Mouse (Mus musculus): Measurements from ENCODE around the gene Nrip1.

Gene Nrip1

DNA sequence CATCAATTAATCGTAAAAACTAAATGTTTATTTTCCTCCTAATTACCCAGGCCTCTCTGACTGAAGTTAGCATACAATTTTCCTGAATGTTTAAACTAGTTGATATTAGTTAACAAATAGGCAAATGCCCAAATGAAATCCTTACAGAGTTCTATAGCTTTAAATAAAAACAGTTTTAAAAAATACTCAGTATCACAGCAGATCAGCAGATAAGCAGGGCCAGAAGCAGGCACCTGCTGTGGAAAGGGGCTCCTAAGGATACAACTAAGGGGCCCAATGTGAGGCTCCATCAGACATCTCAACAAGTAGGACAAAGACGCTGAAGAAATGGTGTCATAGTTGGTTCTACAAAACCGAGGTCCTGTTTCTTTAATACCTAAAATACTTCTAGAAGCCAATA, 58.0 kb downstream of the Nrip1 start:
- no peak for DNase-seq (ENCODE audit: low spot score in 2 of 2)

DNA sequence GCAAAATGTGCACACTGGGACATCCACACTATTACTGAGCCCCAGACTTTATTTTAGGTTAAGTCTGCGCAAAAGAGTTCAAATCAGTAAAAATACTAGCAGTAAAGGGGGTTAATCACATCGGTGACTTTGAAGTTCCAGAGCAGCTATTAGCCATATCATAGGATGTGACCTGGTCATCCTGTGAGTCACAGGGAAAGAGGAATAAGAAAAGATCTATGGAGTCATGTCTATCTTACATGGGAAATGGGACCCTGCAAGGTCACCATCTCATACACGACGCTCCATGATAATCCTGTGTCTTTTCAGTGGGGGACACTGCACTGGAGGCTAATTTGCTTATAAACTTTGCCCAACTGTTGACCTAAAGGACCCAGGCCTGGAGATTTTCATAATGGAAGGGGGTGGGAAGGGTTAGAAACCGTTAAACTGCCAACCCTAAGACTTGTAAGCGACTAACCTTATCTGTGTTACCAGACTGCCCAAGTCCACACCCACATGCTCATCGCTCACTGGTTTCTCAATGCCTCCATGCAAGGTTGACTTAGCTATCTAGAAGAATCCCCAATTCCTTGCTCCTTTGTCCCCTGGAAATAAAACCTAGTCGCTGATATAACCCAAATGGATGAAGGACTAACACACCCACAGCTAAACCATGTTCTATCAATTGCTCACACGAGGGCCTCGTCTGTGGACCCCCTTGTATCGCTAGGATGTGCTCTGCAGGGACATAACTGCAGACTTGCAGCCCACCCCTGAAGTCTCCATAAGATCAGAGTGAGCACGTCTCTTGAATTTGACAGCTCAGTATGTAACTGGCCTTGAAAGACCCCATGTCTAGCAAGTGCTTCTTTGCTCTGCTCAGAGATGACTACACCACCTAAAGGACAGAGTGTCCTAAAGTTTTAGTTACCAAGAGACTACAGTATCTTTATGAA, 59.3 kb downstream of the Nrip1 start:
- no peak for DNase-seq (ENCODE audit: low spot score in 2 of 2)

DNA sequence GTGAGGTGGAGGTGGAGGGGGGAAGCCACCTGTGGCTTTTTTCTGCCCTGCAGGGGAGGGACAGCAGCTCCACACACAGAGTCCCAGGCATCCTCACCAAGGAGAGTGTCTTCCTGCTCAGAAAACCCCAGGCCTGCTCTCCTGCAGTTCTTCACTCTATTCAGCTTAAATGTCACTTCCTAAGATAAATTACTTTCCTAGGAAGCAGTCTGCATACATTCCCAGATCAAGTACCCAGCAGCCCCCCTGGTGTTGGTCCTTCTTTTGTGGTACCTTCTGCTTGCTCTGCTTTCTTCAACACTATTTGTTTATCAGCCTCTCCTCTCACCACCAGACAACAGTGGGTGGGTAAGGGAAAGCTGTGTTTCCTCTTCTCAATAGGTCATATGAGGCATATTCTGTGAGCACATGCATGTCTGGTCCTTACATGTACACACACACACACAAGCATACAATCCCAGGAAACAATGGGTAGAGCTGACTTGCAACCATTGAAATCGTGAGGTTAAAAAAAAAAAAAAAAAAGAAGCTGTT, 60.7 kb downstream of the Nrip1 start:
- DNase-seq (ENCODE audit: low spot score in 2 of 2): no peak

DNA sequence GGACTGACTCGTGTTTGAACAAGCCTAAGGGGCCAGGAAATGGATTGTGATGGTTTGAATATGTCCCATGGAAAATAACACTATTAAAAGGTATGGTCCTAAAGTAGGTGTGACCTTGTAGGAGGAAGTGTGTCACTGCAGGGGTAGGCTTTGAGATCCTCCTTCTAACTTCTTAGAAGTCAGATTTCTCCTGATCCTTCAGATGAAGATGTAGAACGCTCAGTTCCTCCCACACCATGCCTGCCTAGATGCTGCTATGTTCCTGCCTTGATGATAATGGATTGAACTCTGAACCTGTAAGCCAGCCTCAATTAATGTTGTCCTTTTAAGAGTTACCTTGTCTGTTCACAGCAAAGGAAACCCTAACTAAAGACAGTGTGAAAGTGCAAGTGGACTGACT, 62.8 kb downstream of the Nrip1 start:
- DNase-seq (ENCODE audit: low spot score in 2 of 2): no peak

DNA sequence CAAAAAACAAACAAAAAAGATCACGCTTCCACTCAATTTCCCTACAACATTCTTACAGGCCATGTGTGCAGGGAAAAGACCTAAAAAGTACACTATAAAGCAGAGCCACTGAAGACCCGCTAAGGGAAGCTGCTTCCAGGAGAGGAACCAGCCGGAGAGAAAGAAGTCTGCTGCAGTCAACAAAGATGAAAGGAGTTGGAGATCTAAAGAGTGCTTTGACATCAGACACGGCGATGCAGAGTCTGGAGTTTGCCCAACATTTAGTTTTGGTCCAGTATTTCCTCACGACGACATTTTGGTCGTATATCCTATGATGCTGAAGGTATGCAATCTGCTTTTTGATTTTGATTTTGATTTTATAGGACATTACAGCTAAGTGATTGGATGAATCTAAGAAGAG, 63.3 kb downstream of the Nrip1 start:
- DNase-seq (ENCODE audit: low spot score in 2 of 2): no peak

DNA sequence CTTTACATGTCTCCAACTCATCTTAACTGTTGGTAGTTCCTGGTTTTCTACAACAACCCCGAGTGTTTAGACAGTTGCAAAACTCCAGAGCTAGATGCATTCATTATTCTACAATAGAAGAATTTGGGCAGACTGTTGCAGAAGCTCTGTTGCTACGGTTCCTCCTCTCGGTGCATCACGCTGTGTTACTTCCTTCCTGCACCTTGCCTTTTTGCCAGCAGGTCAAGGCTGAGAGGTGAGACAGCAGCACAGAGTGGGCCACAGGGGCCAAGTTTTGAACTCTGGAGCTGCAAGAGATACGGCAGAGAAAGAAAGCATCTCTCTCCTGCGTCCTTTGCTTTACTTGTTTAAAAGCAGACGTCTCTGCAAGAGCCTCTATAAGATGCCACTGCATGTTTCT, 64.3 kb downstream of the Nrip1 start:
- no peak for DNase-seq (ENCODE audit: low spot score in 2 of 2)

DNA sequence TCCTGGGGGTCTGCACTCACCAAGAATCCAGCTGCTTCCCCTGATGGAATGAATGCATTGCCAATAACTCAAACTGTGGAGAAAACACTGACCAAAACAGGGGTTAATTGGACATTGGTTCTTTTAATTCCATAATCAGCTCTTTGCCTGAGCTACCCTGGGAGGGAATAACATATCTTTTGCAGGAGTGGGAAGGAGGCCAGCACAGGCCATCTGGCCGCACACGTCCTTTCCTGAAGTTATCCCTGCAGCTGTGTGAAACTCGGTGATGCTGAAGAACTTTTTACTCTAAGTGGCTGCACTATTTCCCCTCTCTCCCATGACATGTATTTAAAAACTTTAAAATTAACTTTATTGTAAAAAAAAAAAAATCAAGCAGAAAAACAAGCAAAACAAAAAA, 66.6 kb downstream of the Nrip1 start:
- no peak for DNase-seq (ENCODE audit: low spot score in 2 of 2)

DNA sequence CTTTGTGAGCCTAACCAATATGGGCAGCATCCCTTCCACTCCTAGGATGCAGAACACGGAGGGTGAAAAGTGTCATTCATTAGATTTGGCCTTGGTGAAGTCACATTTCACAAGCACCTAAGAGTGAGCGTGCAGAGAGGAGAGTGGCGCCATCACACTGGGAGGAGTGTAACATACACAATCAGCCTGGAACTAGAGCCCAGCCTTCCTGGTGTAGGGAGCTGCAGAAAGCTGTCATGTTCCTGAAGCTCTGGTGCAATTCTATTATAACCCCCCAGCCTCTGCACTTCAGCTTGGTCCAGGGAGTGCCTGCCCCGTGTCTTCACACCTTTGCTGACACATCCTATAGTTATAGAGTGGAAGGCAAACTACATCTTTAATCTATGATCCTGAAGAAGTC, 67.2 kb downstream of the Nrip1 start:
- no peak for DNase-seq (ENCODE audit: low spot score in 2 of 2)

DNA sequence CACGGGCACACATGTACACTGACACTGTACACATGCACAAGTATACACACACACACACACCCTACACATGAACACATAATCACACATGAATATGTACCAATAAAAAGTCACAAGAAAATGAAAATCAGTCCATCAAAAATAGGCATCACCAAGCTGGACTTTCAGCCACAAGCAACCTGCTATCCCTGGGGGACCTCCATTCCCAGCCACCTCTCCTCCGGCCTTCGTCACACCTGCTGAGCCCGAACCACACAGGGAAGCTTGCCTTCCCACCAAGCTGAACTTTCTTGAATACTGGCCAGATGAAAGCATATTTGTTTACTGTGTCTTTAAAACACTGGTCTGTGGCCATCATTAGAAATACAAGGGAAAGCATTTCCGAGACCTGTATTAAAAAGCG, 70.2 kb downstream of the Nrip1 start:
- DNase-seq (ENCODE audit: low spot score in 2 of 2): no peak

DNA sequence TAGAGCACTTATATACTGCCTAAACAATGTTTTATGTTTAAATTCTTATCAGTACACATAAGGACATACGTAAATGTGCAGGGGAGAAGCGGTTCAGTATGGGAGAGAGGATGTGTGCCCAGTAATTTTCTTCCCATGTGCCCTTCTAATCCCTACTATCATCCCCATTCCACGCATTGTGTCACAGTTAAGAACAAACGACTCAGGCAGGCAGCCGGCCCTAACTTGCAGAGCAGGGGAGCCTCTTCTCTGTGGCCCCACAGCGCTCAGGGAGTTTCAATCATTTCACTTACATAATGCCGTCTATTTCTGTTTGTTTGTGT, 71.9 kb downstream of the Nrip1 start:
- DNase-seq (ENCODE audit: low spot score in 2 of 2): no peak

DNA sequence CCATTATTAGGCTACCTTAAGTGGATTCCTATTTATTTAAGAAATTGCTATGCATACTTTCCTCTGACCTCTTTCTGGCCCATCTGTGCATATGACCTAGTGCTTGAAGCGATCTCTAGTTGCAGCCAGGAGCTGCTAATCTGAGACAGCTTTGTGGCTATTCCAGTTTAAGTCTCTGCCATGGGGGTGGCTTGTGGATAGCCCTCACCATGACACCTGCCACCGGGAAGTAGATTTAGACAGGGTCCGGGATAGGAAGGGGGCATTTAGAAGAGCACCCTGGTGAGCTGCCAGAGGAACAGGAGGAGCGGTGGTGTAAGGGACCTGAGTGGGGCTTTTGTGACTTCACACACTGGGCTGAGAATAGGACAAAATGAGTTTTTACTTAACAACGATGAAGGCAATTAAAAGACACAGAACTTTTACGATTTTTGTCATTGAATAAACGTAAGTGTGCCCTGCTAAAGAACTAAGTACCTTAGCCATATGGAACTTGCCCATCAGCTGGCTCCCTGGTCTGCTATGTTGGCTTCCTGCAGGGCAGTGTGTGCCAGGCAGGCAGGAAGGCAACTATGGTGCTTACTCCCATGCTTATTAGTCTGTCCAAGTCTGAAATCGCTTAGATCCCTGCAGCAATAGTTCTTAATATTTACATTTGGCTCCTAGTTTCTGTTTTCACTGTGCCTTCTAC, 72.4 kb downstream of the Nrip1 start:
- no peak for DNase-seq (ENCODE audit: low spot score in 2 of 2)

DNA sequence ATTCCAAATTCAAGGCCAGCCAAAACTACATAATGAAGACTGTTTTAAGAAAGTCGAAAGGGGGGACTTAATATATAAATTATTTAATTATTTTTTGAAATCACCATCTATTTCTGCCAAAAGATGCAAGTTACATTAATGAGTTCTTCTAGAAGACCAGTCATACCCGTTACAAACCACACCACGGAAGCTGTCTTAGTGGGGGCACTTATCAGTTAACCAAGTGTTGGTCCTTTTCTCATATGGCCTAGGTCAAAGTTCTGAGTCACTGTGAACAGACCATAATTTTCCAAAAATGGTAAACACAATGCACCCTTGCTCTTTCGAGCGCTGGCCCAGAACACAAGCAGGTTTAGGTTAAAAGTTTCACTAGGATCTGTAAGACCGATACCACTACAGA, 73.2 kb downstream of the Nrip1 start:
- no peak for DNase-seq (ENCODE audit: low spot score in 2 of 2)

DNA sequence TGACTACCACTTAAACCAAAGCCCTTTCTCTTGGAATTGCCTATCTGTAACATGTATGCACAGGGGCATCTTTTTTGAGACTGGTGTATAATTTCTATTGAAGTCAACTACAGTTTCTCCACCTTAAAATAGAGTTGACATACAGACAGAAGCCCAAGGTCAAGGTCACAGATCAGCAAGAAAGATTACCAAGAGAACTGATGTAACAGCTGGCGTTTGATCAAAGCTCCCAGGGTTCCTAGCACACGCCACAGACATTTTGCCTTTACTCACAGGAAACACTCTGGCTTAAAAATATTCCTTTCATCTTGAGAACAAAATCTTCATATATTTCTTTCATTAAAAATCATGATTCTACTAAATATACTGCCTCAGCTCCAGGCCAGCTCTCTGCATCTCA, 74.1 kb downstream of the Nrip1 start:
- DNase-seq (ENCODE audit: low spot score in 2 of 2): no peak

DNA sequence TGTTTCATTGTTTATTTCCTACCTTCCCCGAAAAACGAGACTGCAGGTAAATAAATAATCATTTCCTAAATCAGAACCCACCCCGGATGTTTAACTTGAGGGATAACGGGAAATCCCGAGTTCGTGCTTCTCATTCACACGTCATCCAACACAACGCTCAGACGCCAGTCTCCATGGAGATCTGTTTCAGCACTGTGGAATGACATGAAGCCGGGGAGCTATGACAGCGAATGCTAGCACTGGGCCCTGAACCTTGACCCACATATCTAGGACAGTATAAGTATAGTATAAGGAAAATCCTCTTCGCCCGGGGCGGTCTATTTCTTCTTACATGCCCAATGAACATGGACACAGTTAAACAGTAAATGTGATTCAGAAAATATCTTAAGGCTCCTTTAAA, 78.3 kb downstream of the Nrip1 start:
- DNase-seq (ENCODE audit: low spot score in 2 of 2): no peak

DNA sequence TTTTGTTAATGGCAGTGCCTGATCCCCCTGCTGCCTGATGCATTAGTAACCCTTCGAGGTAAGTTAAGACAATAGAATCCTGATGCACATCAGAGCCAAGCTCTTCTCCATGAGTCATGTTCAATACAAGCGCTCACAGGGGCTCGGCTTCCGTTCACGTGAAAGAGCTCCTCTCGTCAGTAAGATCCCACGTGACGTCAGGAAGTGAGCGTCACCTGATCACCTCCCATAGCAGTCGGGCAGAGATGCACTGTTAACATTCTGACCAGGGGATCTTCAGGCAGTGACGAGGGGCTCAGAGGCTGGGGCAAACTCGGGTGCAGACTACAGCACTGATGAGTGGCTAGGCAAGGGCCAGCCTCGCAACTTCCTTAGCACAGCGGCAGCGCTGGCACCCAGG, 79.1 kb downstream of the Nrip1 start:
- DNase-seq (ENCODE audit: low spot score in 2 of 2): no peak

DNA sequence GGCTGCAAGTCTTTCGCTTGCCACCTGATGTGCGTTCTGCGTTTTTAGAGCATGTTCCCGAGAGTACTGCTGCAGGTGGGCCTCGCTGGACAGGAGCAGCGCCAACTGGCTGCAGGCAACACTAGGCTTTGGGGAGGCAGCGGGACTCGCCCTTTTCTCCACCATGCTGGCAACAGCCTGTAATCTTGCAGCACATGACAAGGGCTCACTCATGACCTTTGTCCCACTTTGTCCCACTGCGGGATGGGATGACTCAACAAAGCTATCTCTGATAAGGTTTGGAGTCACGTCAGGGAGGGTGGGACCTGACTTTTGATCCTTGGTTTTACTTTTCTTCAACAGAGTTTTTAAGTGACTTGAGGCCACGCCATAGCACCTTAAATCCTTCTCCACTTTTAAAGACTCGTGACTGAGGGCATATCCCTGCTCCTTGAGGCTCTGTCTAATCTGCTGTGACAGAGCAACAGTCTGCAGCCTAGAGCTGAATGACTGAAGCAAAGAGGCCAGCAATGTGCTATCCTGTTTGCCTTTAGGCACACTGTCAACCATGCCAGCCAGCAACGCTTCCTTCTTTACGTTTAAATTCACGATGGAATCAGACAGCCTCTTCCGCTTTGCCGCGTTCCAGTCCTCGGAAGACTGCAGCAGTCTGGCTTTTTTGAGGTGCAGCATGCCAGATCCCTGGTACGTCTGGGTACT, 79.7 kb downstream of the Nrip1 start:
- no peak for DNase-seq (ENCODE audit: low spot score in 2 of 2)

DNA sequence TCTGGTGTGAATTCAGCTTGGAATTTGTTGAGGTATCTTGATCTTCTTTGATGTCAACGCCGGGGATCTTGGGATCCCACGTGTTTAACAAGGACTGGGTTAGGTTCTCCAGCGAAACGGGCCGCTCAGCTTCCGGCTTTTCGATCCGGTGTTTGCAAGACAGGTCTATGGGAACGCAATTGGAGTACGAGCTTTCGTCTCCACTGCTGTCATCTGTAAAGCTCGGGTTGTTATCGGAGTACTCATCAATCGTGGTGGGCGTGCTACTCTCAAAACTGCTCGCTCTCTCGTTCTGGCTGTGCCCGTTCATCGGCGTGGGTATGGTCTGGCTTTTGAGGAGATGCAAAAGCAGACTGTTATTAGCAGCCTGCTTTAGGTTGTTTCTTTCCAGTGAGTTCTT, 80.5 kb downstream of the Nrip1 start:
- DNase-seq (ENCODE audit: low spot score in 2 of 2): no peak

DNA sequence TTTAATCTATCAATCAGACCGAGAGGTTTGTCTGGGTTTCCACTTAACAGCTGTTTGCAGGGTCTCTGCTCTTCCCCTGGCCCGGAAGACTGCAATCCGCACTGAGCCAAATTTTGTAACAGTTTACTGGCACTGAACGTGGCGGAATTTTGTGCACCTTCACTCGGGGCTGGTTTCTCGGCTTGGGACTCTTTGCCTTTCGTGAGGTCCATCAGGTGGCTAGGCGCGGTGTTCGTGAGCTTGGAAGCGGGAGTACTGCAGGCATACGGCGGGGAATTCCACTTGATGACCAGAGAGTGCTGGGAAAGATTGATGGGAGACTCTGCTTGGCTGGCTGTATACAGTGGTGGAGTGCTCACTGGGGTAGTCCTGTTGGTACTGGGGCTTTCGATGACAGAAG, 81.0 kb downstream of the Nrip1 start:
- DNase-seq (ENCODE audit: low spot score in 2 of 2): no peak

DNA sequence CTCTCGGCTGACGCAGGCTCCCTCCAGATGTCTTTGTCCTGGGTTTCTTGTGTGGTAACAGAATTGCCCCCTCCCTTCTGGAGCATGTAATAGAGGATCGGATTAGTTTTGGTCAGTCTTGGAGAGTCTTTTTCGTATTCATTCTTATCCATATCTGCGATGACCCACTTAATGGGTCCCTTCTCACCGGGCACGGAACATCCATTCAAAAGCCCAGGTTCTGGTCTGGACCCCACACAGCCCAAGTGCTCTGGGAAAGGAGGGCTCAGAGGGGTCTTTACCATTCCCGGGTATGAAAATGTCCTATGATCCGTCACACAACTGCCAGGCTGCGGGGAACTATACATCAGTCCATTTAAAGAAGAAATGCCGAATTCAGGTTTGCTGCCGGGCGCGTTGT, 82.3 kb downstream of the Nrip1 start:
- no peak for DNase-seq (ENCODE audit: low spot score in 2 of 2)

DNA sequence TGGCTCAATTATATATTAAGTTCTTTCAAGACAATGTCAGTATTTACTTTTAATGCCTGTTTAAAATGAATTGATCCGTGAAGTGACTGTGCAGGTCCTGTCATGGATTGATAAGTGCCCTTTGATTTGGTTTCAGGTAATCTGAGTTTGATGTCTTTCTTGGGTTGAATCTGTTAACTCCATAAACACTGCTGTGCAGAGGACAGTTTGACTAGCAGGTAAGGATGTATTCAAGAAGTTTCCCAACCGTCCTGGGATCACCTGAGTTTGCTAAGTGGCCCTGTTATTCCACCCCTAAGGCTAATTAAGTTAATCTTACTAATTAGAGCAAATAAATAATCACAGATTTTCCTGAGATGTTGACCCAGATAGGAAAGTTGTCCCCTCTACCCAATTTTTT, 84.1 kb downstream of the Nrip1 start:
- DNase-seq (ENCODE audit: low spot score in 2 of 2): no peak

DNA sequence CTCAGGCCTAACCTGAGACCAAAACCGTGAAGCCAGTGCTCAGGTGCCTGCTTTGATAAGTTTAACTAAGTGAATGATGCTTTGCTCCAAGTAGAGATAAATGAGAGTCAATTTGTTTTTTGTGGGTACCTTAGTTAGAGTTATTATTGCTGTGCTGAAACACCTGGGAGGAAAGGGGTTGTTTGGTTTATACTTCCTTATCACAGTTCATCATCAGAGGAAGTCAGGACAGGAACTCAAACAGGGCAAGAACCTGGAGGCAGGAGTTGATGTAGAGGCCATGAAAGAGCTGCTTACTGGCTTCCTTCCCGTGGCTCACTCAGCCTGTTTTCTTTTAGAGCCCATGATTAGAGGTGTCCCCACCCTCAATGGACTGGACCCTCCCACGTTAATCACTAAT, 89.8 kb downstream of the Nrip1 start:
- DNase-seq (ENCODE audit: low spot score in 2 of 2): no peak

DNA sequence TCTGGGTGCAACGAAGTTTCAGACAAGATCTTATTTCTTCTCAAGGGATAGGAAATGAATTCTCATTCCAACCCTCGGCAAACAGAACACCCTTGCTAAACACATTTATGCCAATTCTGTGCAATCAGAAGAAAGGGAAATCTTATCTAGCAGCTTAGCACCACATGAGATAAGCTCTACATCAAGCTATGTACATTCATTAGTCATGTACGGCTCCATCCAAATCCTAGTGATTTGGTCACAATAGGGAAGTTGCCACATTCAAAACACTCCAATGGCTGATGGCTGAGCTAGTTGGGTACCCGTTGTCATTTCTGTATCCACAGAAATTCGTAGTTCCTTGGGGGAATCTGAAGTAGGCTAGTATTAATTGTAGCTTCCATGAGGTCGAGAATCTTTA, 91.8 kb downstream of the Nrip1 start:
- no peak for DNase-seq (ENCODE audit: low spot score in 2 of 2)

DNA sequence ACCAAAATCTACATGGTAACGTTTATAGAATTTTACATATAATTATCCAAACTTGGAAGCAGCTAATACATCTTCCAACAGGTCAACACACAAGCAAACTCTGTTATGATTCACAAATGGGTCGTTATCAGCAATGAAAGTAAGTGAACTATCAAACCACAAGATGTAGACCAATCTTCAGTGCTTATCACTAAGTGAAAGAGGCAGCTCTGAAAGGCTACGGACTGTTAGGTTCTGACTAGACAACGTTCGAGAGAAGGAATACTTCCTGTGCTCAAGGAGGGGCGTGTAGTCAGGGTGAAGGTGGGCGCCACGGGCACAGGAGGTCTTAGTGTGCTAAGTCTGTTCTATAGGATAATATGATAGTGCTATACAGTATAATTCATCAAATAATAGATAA, 93.3 kb downstream of the Nrip1 start:
- no peak for DNase-seq (ENCODE audit: low spot score in 2 of 2)
